Mouse (Mus musculus) T-helper 17 cell (primary cell): ENCODE results near the gene Adck1.
"Not testable (repeated sequence)": the region's sequence is repeated elsewhere in the genome, so short reads cannot be mapped to it uniquely, and the experiment has no call there.

Experiments used
- in situ Hi-C, 2 experiments: fragments of 300-600 bp; cut with MboI, MseI; formaldehyde crosslinking; loops; 1 replicate in 1 of 2; 2 replicates in 1 of 2; pipeline ENCODE4 v1.15.1; 2025; ENCODE audit warnings: high pct_unique_total_duplicates in 2 of 2

Adck1 gene

DNA sequence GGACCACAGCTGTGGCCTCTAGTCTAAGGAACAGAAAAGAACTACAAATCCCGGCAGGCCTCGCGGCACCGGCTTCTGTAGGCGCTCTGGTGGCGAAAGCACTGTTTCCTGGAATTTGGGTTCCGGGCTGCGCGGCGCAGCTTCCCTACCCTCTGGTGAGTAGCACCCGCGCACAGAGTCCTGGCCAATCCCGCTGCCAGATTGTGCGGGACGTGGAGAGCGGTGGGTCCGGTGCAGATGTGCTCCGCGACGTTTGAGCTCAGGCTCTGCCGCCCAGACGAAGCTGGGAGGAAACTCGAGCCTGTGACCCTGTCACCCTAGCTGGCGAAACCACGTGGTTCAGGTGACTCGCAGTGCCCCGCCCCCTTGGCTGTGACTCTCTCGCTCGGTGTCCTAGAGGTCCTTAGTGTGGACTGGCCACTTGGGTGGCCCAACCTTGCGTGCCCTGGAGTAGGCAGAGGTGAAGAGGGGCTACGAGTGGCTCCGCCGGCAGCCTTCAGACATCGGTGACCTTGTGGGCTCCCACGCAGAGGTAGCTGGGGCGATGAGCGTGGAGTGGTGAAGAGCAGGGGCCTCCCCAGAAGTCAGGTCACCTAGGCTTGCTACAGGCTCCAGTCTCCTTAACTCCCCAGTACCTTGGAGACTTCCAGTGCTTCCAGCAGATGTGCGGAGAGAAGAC lies at the start of gene Adck1:
Adck1 (plus strand) TSS at position 114 of the 679 bp plus-strand sequence.
- in situ Hi-C loops = no loop called here

DNA sequence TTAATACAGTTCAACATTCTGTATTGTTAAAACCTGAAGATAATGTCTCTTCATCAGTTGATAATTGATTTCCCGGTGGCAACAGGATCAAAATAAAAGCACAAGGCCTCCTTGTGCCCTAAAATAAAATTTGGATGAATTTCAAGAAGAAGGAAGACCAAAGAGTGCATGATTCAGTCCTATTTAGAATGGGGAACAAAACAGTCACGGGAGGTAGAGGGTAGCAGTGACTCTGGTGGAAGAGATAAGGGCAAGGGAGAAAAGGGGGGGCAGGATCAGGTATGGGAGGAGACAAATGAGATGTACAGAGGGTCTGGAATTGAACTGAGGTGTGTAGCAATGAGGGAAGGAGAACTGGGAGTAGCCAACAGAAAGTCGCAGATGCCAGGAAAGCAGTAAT lies 45.8 kb upstream of the Adck1 start:
- in situ Hi-C loops = no loop called here

DNA sequence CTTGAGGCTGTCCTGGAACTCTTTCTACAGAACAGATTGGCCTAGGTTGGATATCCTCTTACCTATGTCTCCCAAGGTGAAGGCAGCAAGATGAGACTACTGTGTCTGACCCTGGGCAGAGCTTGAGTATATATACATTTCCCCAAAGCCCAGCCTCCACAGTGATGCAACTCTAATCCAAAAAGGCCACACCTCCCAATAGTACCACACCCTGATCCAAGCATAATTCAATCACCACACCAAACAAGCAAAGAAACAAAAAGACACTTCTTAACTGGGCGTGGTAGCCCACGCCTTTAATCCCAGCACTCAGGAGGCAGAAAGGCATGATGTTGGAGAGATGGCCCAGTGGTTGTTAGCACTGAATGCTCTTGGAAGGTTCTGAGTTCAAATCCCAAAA lies 36.4 kb upstream of the Adck1 start, which contains the start of gene Gm5039:
Gm5039 (minus strand) TSS at position 101 of the 400 bp plus-strand sequence.
- in situ Hi-C loops = not testable (repeated sequence)

DNA sequence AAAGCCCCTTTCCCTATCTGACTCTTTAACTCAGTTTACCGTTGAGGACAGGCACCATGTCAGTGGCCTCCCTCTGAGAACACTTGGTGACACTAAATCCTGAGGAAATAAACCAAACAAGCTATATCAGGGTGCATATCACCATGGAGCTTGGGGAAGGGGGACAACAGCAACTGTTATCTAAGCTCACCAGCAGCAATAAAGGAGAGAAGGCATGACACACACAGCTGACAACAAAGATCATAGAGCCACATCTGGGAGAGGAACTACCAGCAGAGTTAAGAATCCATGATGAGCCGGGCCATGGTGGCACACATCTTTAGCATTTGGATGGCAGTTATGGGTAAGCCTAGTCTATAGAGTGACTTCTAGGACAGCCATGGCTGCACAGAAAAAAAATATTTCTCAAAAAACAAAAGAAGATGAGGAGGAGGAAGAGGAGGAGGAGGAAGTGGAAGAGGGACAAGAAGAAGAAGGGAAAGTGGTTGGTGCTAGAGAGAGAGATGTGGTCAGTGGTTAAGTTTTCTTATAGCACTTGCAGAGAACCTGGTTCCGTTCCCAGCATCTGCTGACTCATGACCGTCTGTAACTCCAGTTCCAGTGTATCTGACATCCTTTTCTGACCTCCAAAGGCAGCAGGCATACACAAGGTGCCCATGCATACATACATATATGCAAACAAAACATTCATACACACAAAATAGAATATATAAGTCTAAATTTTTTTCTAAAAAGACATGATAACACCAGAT lies 23.5 kb upstream of the Adck1 start:
- in situ Hi-C loops = not testable (repeated sequence)

DNA sequence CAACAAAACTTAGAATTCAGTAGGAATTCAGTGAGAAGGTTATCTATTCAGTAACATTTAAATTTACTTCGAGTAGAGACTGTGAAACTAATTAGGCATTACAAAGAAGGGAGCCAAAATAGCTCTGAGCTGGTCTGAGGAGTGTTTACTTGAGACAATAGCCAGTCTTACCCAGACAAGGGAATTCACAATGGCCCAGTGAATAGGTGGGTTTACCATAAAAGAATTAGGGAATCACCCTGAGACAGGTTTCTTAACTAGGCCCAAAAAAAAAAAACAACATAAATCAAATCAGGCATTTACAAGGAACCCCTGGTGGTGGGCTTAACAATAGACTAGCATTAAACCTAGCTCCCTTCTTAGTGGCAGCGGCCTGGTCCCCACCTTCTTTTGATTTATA lies 19.1 kb upstream of the Adck1 start:
- in situ Hi-C loops = not testable (repeated sequence)

DNA sequence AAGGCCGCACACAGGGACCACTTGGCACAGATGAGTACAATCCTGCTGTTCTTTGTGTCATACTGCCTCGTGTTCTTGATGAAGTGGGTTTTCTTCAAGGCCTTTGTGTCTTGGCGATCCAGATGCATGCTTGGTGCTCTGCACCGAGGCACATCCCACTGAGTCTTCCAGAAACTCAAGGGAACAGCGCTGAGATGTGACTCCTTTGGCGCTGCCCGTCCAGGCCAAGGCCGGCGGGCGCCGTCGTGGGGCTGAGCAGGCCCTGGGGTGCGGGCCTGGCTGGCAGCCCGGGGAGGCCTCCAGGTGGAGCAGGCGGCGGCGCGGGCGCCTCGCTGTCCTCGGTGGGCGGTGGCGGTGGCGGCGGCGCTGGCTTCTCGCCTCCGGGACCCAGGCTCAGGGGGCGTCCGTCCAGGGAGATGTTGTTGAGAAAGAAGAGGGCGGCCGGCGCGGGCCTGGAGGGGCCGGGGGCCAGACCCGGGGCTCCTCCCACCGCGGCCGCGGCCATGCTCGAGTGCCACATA lies 6.1 kb upstream of the Adck1 start:
- in situ Hi-C loops = no loop called here

DNA sequence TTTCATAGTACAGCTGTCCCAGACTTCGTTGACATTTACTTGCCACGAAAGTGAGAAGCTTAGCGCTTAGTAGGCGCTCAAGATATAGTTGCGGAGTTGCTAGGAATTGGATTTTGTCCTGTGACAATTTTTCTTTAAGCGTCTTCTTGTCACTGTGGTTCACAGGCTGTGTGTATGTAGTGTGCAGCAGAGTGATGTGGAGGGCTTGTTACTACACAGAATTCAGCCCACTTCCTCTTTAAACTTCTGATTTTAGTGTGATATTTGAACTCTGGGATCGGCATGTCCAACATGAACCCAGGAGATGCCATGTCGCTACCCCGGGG lies 729 bp downstream of the Adck1 start:
- in situ Hi-C loops = no loop called here

DNA sequence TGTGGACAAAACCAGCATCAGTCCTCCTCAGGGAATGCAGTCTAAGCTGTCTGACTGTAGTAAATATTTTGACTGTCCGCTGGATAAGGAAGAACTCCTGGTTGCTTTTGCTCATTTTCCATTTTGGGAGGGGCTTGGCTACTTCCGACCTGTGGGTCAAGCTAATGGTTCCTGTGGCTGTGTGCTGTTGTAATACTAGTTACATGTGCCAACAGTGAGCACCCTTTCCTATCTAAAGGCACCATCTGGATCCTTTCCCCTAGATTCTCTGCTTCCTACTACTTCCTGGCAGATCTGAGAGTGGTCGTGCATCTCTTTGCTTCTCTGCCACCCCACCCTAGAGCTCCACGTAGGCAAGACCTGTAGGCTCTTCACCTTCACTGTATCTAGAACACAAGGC lies 7.3 kb downstream of the Adck1 start:
- in situ Hi-C loops = no loop called here

DNA sequence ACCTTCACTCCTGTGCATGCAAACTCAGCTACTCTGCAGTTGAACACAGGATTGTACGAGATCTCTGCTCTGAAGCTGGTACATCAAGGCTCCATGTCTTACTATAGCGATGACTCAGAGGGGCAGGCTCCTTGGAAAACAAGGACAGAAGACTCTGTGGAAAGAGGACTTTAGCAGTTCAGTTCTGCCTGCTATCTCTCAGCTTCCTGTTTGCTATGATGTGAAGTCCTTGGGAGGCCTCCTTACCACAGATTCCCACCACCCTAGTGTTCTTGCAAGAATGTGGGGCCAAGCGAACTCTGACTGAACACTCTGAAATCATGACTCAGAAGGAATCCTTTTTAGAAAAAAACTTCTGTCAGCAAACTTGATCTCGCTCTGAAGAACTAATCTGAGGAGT lies 8.3 kb downstream of the Adck1 start:
- in situ Hi-C loops = no loop called here

DNA sequence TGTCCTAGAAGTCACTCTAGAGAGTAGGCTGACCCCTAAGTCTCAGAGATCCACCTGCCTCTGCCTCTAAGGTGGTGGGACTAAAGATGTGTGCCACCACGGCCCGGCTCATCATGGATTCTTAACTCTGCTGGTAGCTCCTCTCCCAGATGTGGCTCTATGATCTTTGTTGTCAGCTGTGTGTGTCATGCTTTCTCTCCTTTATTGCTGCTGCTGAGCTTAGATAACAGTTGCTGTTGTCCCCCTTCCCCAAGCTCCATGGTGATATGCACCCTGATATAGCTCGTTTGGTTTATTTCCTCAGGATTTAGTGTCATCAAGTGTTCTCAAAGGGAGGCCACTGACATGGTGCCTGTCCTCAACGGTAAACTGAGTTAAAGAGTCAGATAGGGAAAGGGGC lies 9.3 kb downstream of the Adck1 start:
- in situ Hi-C loops = not testable (repeated sequence)

DNA sequence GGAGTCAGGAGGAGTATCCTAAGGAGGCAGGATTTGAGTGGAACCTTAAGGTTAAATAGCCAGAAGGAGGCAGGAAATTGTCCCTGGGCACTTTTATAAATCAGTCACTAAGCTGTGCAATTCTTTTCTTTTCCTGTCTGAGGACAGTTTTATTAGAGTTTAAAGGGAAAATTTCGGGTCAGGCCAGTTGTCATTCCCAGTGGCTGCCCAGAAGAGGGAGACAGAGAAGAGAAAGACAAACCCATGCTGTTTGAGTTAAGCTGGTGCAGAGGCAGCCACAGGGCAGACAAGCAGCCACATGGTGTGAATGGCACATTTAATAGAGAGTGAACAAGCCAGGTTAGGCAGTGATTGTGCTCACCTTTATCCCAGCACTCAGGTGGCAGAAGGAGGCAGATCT lies 10.0 kb downstream of the Adck1 start:
- in situ Hi-C loops = not testable (repeated sequence)

DNA sequence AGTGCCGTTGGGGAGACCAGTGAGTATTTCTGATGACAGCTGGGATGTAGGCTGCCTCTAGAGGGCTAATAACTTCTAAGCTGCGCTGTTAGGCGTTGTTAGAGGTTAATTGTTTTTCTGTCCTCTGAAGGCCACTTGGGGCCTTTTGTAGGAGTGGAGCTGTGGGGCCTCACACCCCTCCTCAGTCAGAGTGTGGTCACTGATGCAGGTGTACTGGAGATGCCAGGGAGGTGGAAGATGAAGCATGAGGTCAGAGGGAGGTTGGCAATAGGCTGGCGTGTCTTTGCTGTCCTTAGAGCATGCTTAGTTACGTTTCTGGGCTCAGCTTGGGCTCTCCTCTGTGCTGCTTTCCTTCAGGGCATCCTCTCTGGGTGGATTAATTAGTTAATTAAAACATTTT lies 11.7 kb downstream of the Adck1 start:
- in situ Hi-C loops = no loop called here

DNA sequence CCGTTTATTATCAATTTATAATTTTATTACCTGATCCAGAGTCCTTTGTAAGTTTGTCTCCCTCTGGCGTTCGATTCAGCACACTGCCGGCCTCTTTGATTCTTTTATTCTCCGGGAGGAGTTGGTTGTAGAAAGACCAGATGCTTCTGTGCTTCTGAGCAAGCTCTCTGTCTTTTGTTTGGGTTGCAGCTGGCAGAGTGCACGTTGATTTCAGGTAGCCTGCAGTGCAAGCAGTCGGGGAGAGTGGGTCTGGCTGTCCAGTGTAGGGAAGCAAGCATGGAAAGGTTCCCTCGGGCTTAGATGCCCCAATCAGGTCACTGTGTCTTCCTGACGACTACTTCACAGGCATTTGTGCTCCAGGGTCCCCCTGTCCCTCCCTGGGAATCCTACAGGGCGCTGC lies 16.5 kb downstream of the Adck1 start:
- in situ Hi-C loops = no loop called here

DNA sequence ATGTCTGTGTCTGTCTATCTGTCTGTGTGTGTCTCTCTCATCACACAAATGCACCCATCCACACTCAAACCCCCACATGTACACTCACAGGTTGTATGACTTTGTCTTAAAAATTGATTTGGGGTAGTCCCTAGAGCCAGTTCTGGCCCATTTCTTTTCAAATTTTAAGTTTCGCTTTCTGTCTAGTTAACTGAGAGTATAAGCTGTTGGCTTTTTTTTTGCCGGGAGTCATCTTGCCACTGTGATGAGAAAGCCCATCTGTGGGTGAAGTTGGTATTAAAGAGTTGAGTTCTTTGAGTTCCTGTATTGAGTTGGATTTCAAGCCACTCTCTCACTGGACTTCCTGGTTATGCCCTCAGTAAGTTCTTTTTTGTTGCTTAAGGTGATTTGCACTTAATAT lies 17.9 kb downstream of the Adck1 start:
- in situ Hi-C loops = no loop called here

DNA sequence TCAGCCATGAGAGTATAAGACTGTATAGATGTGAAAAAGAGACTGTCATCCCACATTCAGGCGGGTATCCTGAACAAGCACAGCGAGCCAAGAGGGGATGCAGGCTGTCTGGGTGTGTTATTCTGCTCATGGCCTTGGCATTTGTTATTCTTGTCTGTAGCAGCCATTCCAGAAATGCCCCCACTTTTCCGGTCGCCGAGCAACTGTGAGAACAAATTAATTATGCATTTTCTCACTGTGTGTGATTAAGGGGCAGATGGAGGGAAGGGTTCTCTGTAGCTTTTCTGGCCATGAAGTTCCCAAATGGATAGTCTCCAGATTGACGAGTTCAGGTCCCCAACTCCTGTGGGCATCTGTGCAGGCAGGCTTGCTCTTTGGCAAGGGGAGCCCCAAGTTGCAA lies 28.5 kb downstream of the Adck1 start:
- in situ Hi-C loops = no loop called here

DNA sequence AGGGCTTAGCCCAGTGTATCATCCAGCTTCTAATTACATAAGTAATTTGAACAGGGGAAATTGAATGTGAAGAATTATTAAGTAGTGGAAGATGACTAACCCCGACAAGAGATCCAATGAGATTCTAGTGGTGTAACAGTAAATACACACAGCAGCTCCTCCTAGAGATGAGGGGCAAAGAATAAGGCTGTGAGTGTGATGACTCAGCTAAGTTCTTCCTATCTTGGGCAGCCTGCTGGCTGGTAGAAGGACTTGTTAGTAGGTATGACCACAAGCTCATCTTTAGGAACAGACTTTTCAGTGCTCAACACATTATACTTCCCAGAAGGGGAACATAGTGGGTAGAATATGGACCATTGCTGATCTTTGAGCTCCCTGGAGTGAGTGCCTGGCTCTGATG lies 38.3 kb downstream of the Adck1 start:
- in situ Hi-C loops = no loop called here

DNA sequence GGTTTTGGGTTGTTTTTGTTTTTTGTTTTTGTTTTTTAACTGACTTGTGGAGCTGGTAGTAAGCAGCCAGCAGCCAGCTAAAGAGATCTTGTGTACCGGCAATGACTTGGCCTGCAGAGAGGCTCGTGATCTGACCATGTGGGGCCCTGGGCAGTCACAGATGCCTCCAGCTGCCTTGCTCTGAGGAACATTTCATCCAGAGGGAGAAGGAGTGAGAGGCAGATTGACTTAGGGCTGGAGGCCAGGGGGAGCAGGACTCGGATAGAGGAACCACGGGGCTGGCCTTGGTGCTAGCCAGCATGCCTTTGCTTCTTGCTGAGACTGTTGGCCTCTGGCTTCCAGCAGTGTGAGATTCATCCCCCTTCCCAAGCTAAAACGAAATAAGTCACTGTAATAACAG lies 43.2 kb downstream of the Adck1 start:
- in situ Hi-C loops = loop anchor here (5.0 to 10.0 kb wide), 2 partner anchors 731 to 734 kb away; no protein-coding TSS in a partner anchor

DNA sequence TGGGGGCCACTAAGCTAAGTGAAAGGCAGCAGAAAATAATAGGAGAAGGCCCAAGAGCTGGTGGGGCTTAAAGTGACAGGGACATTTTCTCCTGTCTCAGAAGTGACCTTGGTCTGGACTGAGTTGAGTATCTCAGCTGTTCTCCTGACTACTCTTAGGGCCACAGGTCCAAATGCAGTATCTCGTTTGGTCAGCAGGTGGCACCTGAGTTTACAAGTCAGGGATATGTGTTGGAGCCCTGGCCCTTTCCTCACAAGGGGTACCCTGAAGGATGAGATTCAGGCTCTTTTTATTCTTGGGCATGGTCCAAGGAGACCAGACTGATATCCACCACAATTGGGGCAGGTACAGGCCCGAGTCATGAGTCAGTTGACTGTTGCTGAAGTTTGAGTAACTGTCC lies 44.8 kb downstream of the Adck1 start:
- in situ Hi-C loops = loop anchor here in 1 of 2 experiments (10.0 kb wide), 1 partner anchor 730 kb away; no protein-coding TSS in a partner anchor

DNA sequence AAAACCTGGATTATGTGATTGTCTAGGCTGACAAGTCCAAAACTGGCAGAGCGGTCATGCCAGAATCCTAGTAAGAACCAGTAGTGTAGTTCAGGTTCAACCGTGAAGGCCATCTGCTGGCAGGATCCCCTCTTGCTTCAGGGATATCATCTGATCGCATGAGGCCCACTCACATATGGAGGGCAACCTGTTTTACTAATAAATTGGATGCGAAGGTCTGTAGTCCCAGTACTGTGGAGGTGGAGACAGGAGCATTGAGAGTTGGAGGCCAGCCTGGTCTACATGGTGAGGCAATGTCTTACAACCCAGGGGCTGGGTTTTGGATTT lies 47.6 kb downstream of the Adck1 start:
- in situ Hi-C loops = loop anchor here in 1 of 2 experiments (10.0 kb wide), 1 partner anchor 727 kb away; no protein-coding TSS in a partner anchor

DNA sequence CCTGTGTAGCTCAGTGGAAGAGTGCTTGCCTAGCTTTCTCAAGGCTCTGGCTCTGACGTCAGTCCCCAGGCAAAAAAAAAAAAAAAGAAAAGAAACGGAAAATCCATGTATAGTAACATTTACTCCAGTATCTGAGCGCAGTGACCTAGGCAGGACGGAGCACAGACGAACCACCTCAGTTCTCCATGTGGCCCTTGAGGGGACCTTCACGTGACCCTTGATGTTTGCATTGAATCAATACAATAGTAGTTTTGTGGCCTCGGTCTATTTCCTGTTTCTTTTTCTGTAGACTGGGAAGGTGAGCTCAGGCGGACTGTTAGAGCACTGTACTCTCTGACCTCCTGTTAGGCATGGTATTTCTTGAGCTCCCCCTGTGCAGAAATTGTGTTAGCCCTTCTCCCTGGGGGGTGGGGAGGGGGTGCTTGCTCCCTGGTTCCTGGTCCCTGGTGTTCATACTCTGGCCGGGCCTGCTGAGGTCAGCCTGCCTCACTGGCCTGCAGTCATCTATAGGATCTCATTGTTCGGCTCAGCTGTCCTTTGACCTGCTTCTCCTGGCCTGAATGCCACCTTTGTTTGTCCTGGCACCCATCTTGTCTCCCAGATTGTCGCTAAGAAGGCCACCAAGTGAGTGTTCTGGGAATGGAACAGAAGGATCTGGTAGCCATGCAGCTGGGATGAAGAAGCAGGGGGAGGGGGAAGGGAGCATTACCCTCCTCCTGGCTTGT lies 48.1 kb downstream of the Adck1 start:
- in situ Hi-C loops = loop anchor here in 1 of 2 experiments (10.0 kb wide), 1 partner anchor 726 kb away; no protein-coding TSS in a partner anchor

DNA sequence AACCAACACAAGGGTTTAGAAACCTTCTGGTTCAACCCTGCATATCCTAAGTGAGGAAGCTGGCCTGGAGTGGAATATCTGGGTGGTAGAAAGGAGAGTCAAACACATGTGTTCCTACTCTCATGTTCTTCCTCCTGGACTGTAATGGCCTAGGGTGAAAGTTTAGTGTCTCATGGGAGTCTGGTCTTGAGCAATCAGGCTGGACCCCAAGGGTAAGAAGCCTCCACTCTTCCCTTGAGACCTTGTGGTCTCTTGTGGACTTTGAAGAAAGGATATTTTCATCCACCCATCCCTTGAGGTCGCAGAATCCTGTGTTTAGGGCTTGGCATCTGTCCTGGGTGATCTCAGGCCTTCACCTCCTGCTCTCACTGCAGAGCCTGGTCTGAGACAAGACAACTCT lies 52.9 kb downstream of the Adck1 start:
- in situ Hi-C loops = no loop called here

DNA sequence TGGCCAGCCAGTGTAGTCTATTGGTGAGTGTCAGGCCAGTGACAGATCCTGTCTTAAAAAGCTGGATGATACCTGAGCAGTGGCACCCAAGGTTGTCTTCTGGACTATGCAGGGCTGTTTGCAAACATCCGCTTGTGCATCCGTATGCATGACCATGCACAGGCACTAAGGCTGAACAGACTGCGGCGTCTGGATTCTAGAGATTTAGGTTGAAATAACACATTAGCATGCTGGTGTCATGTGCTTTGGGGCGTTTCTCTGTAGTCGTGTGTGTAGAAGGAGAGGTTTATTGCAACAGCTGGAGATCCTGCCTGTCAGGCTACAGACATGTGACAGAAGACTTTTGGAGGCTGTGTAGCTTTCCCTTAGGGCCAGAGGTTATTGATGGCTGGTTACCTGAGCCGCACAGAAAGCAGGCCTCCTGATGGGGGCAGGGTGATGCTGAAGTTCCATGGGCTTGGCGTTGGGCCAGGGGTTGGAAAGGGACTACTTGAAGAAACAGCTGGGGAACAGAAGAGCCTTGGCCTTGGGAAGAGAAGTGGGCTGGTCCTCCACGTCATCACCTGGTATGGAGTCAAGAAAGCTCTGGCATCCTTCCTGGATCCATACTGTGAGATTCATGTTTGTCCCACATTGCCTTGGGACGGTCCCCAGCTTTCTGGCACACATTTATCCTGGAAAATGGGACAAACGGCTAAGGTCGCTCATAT lies 59.7 kb downstream of the Adck1 start:
- in situ Hi-C loops = no loop called here
